ENCODE assay signal across 20 mouse cellular contexts in genomic region chr10:66992591-66992990, GRCm38 (mm10).
DNase-seq lines count a peak whose midpoint lies in the region; ATAC-seq and TF ChIP-seq lines count a peak whose summit lies in the region.
"Had no signal": no experiment of that assay in that cellular context is flagged by ENCODE, and none has a peak within 500 bp of the region (broad histone marks: within the 10 kb centered on the region; RNA-seq: fewer than 3 reads in every experiment).

No protein-coding gene starts in this region.

- H3K36me3 ChIP-seq in lung, embryonic 14.5 days (ENCODE audit: insufficient read depth) = no peaks in the 10 kb centered on the region
- H3K36me3 ChIP-seq: embryonic facial prominence, embryonic 13.5 days; forebrain, embryonic 15.5 days; G1E had no signal

- 0 out of 2 replicates have a peak, but pooled peaks cover 6% of the 10 kb centered on the region for H3K9me3 ChIP-seq in lung, embryonic 14.5 days (ENCODE audit: low read depth, low read length)
- H3K9me3 ChIP-seq: forebrain, embryonic 15.5 days; G1E had no signal

- no peak overlapping the region for H3K9ac ChIP-seq in lung, embryonic 14.5 days
- H3K9ac ChIP-seq: embryonic facial prominence, embryonic 13.5 days; forebrain, embryonic 13.5 days; forebrain, embryonic 15.5 days; forebrain, postnatal 0 days had no signal

- H3K4me1 ChIP-seq in lung, embryonic 14.5 days (ENCODE audit: insufficient read depth) = peaks cover 5% of the 10 kb centered on the region; the same call in 1 of the 2 replicates

- no peak overlapping the region for H3K27ac ChIP-seq in lung, embryonic 14.5 days (ENCODE audit: low read depth)
- H3K27ac ChIP-seq: embryonic facial prominence, embryonic 13.5 days; forebrain, embryonic 13.5 days; forebrain, embryonic 15.5 days had no signal

- TF ChIP-seq CTCF in lung, embryonic 14.5 days (IDR thresholded peaks at IDR 0.05; ENCODE audit: low read depth) = no peak

- no peak overlapping the region for H3K4me3 ChIP-seq in lung, embryonic 14.5 days (ENCODE audit: low read depth, low read length)
- H3K4me3 ChIP-seq: embryonic facial prominence, embryonic 13.5 days; forebrain, embryonic 13.5 days; forebrain, embryonic 15.5 days had no signal

- 33% methylated on average over 5 of the region's 5 CpGs for WGBS in lung, embryonic 14.5 days

- no peak for ATAC-seq in lung, embryonic 14.5 days (ENCODE audit: insufficient read depth)
- ATAC-seq: activated CD4-positive, CD25-positive, alpha-beta regulatory T cell, adult 4 months; forebrain, embryonic 13.5 days; forebrain, embryonic 15.5 days; forebrain, postnatal 0 days had no signal

- H3K4me2 ChIP-seq in lung, embryonic 14.5 days = no peak overlapping the region
- H3K4me2 ChIP-seq: embryonic facial prominence, embryonic 13.5 days; forebrain, embryonic 13.5 days; forebrain, embryonic 15.5 days had no signal

- no peaks in the 10 kb centered on the region for H3K27me3 ChIP-seq in lung, embryonic 14.5 days (ENCODE audit: insufficient read depth, low read length)
- H3K27me3 ChIP-seq: embryonic facial prominence, embryonic 13.5 days; forebrain, embryonic 13.5 days; forebrain, embryonic 15.5 days had no signal

- DNase-seq in lung, embryonic 14.5 days = peak; percentile 37
- DNase-seq in lung, postnatal 36 days = no peak
- DNase-seq in ES-CJ7 (ENCODE audit: low read depth, low spot score) (peak; percentile 75), NIH3T3 (ENCODE audit: low read depth) (peak; percentile 55)
- DNase-seq in kidney, adult 11 months = no peak
- no peak for DNase-seq in layer of hippocampus, postnatal 25 days (ENCODE audit: extremely low spot score in 1 of 2, low spot score in 1 of 2)
- DNase-seq: adrenal gland, adult 8-10 months; adrenal gland, postnatal 14 days; adrenal gland, postnatal 36 days; cerebellum, adult 11-12 months; cerebellum, adult 2 months; cerebellum, adult 9-10 months; cerebellum, postnatal 10 days; cerebellum, postnatal 25 days; forebrain, postnatal 0 days had no signal

Comparison
In these comparisons a context has a peak if more than half of its experiments do, and no peak if none do; other contexts are left out.
1. DNase-seq: peak in lung, embryonic 14.5 days (single experiment), ES-CJ7 (single experiment) and NIH3T3 (single experiment); none in lung, postnatal 36 days (single experiment), kidney, adult 11 months (single experiment) and layer of hippocampus, postnatal 25 days (0 of 2).